In genomic region chr16:31064782-31065181, GRCm38 (mm10) we compare ENCODE assay signal across 29 mouse cellular contexts. TPM values are rescaled to one million over a fixed set of nuclear protein-coding genes. Genes with fewer than 3 reads are reported as not detected.
DNase-seq lines count a peak whose midpoint lies in the region; ATAC-seq and TF ChIP-seq lines count a peak whose summit lies in the region.
"Had no signal": no experiment of that assay in that cellular context is flagged by ENCODE, and none has a peak within 500 bp of the region (broad histone marks: within the 10 kb centered on the region; RNA-seq: fewer than 3 reads in every experiment).

No protein-coding gene starts in this region.

- no peaks in the 10 kb centered on the region for H3K27me3 ChIP-seq in liver, postnatal 0 days (ENCODE audit: insufficient read depth, low read length)
- no peaks in the 10 kb centered on the region for H3K27me3 ChIP-seq in liver, embryonic 12.5 days (replicated peaks)
- H3K27me3 ChIP-seq in CH12.LX (replicated peaks), result no peaks in the 10 kb centered on the region
- H3K27me3 ChIP-seq: embryonic facial prominence, embryonic 15.5 days; forebrain, embryonic 12.5 days; heart, embryonic 12.5 days; intestine, embryonic 15.5 days; limb, embryonic 15.5 days; neural tube, embryonic 15.5 days; stomach, embryonic 15.5 days had no signal

- H3K79me2 ChIP-seq in CH12.LX (replicated peaks; ENCODE audit: control insufficient read depth, extremely low read depth, insufficient read depth, poor library complexity, severe bottlenecking), result 0 out of 2 replicates have a peak, but pooled peaks cover 2% of the 10 kb centered on the region

- no peak for ATAC-seq in liver, postnatal 0 days
- ATAC-seq in liver, embryonic 12.5 days, result no peak
- 0 out of 2 replicates have a peak, but pooled peaks have one; percentile 10 for ATAC-seq in monocyte, adult 5-6 weeks (replicated peaks; ENCODE audit: insufficient number of reproducible peaks, low FRiP score, low TSS enrichment, poor library complexity, severe bottlenecking)
- ATAC-seq: hindbrain, embryonic 16.5 days; intestine, embryonic 15.5 days had no signal

- H3K27ac ChIP-seq in liver, postnatal 0 days (ENCODE audit: low read depth), result peak overlapping the region; percentile 79
- H3K27ac ChIP-seq in liver, embryonic 12.5 days, result no peak overlapping the region
- H3K27ac ChIP-seq in CH12.LX (ENCODE audit: insufficient read depth, low read depth), result no peak overlapping the region
- H3K27ac ChIP-seq: embryonic facial prominence, embryonic 10.5 days; embryonic facial prominence, embryonic 15.5 days; forebrain, embryonic 12.5 days; intestine, embryonic 15.5 days; kidney, postnatal 0 days; limb, embryonic 10.5 days; limb, embryonic 15.5 days; neural tube, embryonic 15.5 days; stomach, embryonic 15.5 days had no signal

- no peak overlapping the region for H3K4me2 ChIP-seq in liver, postnatal 0 days (ENCODE audit: low read depth, low read length)
- H3K4me2 ChIP-seq in liver, embryonic 12.5 days, result no peak overlapping the region
- no peak overlapping the region for H3K4me2 ChIP-seq in CH12.LX (ENCODE audit: insufficient read depth, low read depth, poor library complexity, severe bottlenecking)
- H3K4me2 ChIP-seq: embryonic facial prominence, embryonic 15.5 days; forebrain, embryonic 12.5 days; heart, embryonic 12.5 days; intestine, embryonic 15.5 days; limb, embryonic 15.5 days; neural tube, embryonic 15.5 days; stomach, embryonic 15.5 days had no signal

- WGBS in liver, postnatal 0 days (ENCODE audit: insufficient replicate concordance), result 56% methylated on average over 6 of the region's 6 CpGs
- 72% methylated on average over 6 of the region's 6 CpGs for WGBS in liver, embryonic 12.5 days (ENCODE audit: insufficient replicate concordance)

- no peak overlapping the region for H3K4me3 ChIP-seq in liver, postnatal 0 days (ENCODE audit: low read depth, low read length)
- H3K4me3 ChIP-seq in liver, embryonic 12.5 days, result no peak overlapping the region
- H3K4me3 ChIP-seq in CH12.LX (replicated peaks in 1 of 3; ENCODE audit: low read depth in 2 of 3, low read length in 2 of 3, poor library complexity in 1 of 3), result no peak overlapping the region
- H3K4me3 ChIP-seq: embryonic facial prominence, embryonic 10.5 days; embryonic facial prominence, embryonic 15.5 days; forebrain, embryonic 12.5 days; heart, embryonic 12.5 days; intestine, embryonic 15.5 days; limb, embryonic 10.5 days; limb, embryonic 15.5 days; neural tube, embryonic 15.5 days; stomach, embryonic 15.5 days had no signal

- no peak for DNase-seq in liver, postnatal 0 days
- DNase-seq in A20 (ENCODE audit: low read depth, low spot score), result peak; percentile 46
- DNase-seq in CH12.LX (ENCODE audit: extremely low read depth), result no peak
- DNase-seq in layer of hippocampus, adult 11-12 months (ENCODE audit: low spot score), result no peak
- DNase-seq: adrenal gland, adult 8-10 months; cerebellum, adult 8-10 months; cerebellum, postnatal 25 days; gastrocnemius, postnatal 10 days; heart, postnatal 14 days; kidney, adult 2 months; kidney, postnatal 4 days; layer of hippocampus, adult 9-11 months; lung, postnatal 4 days; retina, postnatal 1 day; right cerebral cortex, postnatal 14 days had no signal

- H3K9me3 ChIP-seq in liver, postnatal 0 days (ENCODE audit: low read length), result no peaks in the 10 kb centered on the region
- H3K9me3 ChIP-seq in liver, embryonic 12.5 days (replicated peaks), result no peaks in the 10 kb centered on the region
- H3K9me3 ChIP-seq in CH12.LX (replicated peaks; ENCODE audit: low read length), result no peaks in the 10 kb centered on the region
- H3K9me3 ChIP-seq: embryonic facial prominence, embryonic 10.5 days; embryonic facial prominence, embryonic 15.5 days; forebrain, embryonic 12.5 days; G1E; heart, embryonic 12.5 days; intestine, embryonic 15.5 days; limb, embryonic 10.5 days; limb, embryonic 15.5 days; neural tube, embryonic 15.5 days; stomach, embryonic 15.5 days had no signal

- peaks cover 23% of the 10 kb centered on the region for H3K4me1 ChIP-seq in liver, postnatal 0 days (ENCODE audit: insufficient read depth)
- H3K4me1 ChIP-seq in liver, embryonic 12.5 days, result peaks cover 41% of the 10 kb centered on the region
- peaks cover 48 to 86% of the 10 kb centered on the region in 2 experiments for H3K4me1 ChIP-seq in CH12.LX (ENCODE audit: control insufficient read depth in 1 of 2, insufficient read depth in 2 of 2)

- in situ Hi-C loops in CH12.LX (cut with MboI; ENCODE audit: low pct_ligation_motif_present, low pct_unique_long_range_greater_than_20kb, low sequenced_read_pairs), result loop anchor here (5.0 to 25.0 kb wide), 5 partner anchors 77 to 802 kb away; partner anchors contain the start of genes Cpn2 and Fam43a

- TF ChIP-seq RAD21 in CH12.LX (IDR thresholded peaks at IDR 0.05; ENCODE audit: low read depth, low read length), result no peak

- no peak overlapping the region for H3K9ac ChIP-seq in liver, postnatal 0 days (replicated peaks)
- H3K9ac ChIP-seq in liver, embryonic 12.5 days, result no peak overlapping the region
- H3K9ac ChIP-seq in CH12.LX (ENCODE audit: insufficient read depth, low read depth), result no peak overlapping the region
- H3K9ac ChIP-seq: embryonic facial prominence, embryonic 15.5 days; forebrain, embryonic 12.5 days; heart, embryonic 12.5 days; intestine, embryonic 15.5 days; limb, embryonic 15.5 days; neural tube, embryonic 15.5 days; stomach, embryonic 15.5 days had no signal

- TF ChIP-seq EP300 in liver, postnatal 0 days (IDR thresholded peaks at IDR 0.05; ENCODE audit: low read depth), result no peak
- no peak for TF ChIP-seq EP300 in CH12.LX (IDR thresholded peaks at IDR 0.05; ENCODE audit: low read length)

- TF ChIP-seq POLR2A in CH12.LX (IDR thresholded peaks at IDR 0.05; ENCODE audit: low read depth, low read length), result no peak

- dilution Hi-C loops in CH12.LX (cut with MboI; ENCODE audit: extremely low pct_ligation_motif_present, extremely low pct_unique_long_range_greater_than_20kb, low sequenced_read_pairs), result no loop called here

- no peaks in the 10 kb centered on the region for H3K36me3 ChIP-seq in liver, postnatal 0 days (replicated peaks; ENCODE audit: insufficient read depth, low read length)
- no peaks in the 10 kb centered on the region for H3K36me3 ChIP-seq in liver, embryonic 12.5 days
- peaks cover 3 to 24% of the 10 kb centered on the region in 2 experiments for H3K36me3 ChIP-seq in CH12.LX (replicated peaks in 1 of 2; ENCODE audit: control insufficient read depth in 1 of 2, insufficient read depth in 1 of 2, low read length in 1 of 2)
- H3K36me3 ChIP-seq: embryonic facial prominence, embryonic 10.5 days; embryonic facial prominence, embryonic 15.5 days; forebrain, embryonic 12.5 days; heart, embryonic 12.5 days; intestine, embryonic 15.5 days; limb, embryonic 15.5 days; neural tube, embryonic 15.5 days; stomach, embryonic 15.5 days had no signal

- no peak for TF ChIP-seq CTCF in liver, postnatal 0 days (IDR thresholded peaks at IDR 0.05; ENCODE audit: low read depth)
- no peak for TF ChIP-seq CTCF in CH12.LX (conservative IDR thresholded peaks at IDR 0.05 in 1 of 2, IDR thresholded peaks at IDR 0.05 in 1 of 2; ENCODE audit: low read depth in 2 of 2, low read length in 2 of 2)

TF ChIP-seq in CH12.LX, 34 proteins besides CTCF, POLR2A, EP300 and RAD21:
- TF ChIP-seq ZNF384 (IDR thresholded peaks at IDR 0.05; ENCODE audit: low read depth, low read length) (peak; percentile 65), MAZ (IDR thresholded peaks at IDR 0.05; ENCODE audit: low read depth, low read length) (no peak)

RNA-seq across cellular contexts. Expression of gene Xxylt1, which starts 16.4 kb away (rescaled TPM):
- polyA plus RNA-seq in liver, postnatal 0 days (2015; fragmentation: Nextera tagmentation; extraction: Ambion mirVana), result 1.6 TPM in 2 replicates
- 7.5 and 8.3 TPM in 2 replicates for polyA plus RNA-seq in liver, embryonic 12.5 days (2016; fragmentation: Nextera tagmentation; extraction: Ambion mirVana)
- 21.5 and 23.8 TPM in 2 replicates for total RNA-seq in CH12.LX (2012; rRNA removed)
- total RNA-seq in CH12.LX (2014; rRNA removed), result 43.4 and 45.7 TPM in 2 replicates
- polyA plus RNA-seq in CH12.LX (2012; ENCODE audit: insufficient read length, low read depth), result 27.4 and 35.1 TPM in 2 replicates
- 2.2 to 8.6 TPM (median 4.5 TPM) in 3 replicates for total RNA-seq in monocyte, adult 5-6 weeks (2017)
